Mouse (Mus musculus): ENCODE data around the gene Scp2. TPM values are rescaled to one million over a fixed set of nuclear protein-coding genes. Genes with fewer than 3 reads are reported as not detected.
"Not testable (repeated sequence)": the region's sequence is repeated elsewhere in the genome, so short reads cannot be mapped to it uniquely, and the experiment has no call there.

Gene Scp2
- polyA plus RNA-seq (2015; fragmentation: Nextera tagmentation; extraction: Ambion mirVana): 302 and 311 TPM in 2 replicates

DNA sequence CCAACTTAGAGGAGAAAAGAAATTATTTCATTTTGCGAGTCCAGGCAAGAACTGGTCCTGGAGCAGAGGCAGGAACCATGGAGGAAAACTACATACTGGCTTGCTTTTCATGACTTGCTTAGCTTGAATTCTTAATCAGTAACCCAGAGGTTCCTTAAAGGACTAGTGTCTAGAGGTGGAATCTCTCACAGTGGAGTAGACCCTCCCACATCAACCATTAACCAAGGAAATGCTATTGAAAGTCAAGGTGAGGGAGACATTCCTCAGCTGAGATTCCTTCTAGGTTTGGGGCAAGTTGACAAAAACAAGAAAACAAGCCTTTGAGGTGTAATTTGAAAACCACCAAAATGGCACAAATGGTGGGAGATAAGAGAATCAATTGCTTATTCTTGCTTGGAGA, at the start of gene Scp2:
TSS of gene Scp2 (minus strand) at position 119 of the 400 bp plus-strand sequence.
- Histone ChIP-seq H3K9ac (no peak within 1 kb of the TSS), H3K9me3 (no peaks in the 10 kb centered on the region), H3K4me1 (no peaks in the 10 kb centered on the region), H3K36me3 (no peaks in the 10 kb centered on the region), H3K27me3 (no peaks in the 10 kb centered on the region), H3K4me3 (no peak within 1 kb of the TSS), H3K27ac (no peak within 1 kb of the TSS), H3K4me2 (no peak within 1 kb of the TSS)
- no peak for ATAC-seq (ENCODE audit: borderline replicate concordance, extremely low read depth, low FRiP score, low TSS enrichment)
- 85% methylated on average over 1 of the region's 1 CpGs for WGBS

DNA sequence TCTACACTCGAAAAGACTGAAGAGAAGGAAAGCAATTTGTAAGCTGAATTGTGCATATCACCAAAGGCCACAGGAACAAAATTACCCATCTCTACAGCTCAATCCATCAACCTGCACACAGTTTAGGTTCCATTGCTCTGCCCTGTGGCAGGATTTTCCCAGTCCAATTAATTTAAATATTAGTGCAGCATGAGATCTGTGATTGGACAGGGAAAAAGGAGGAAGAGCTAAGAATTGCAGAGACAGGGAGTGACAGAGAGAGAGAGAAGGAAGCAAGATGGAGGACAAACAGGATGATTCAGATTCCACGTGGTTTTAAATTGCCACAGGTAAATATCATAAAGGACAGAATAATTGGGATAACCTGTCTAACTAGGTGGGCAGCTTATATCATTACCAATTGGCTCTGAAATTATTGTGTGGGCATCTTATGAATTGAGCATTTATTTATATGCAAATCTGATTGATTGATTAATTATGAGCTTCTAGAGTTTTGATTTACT, 48.1 kb upstream of the Scp2 start:
- Histone ChIP-seq H3K27ac (no peak overlapping the region), H3K4me2 (no peak overlapping the region), H3K4me3 (no peak overlapping the region), H3K9me3 (no peaks in the 10 kb centered on the region), H3K27me3 (no peaks in the 10 kb centered on the region), H3K36me3 (no peaks in the 10 kb centered on the region), H3K9ac (no peak overlapping the region), H3K4me1 (0 out of 2 replicates have a peak, but pooled peaks cover 2% of the 10 kb centered on the region)
- no peak for ATAC-seq (ENCODE audit: borderline replicate concordance, extremely low read depth, low FRiP score, low TSS enrichment)
- WGBS: 66% methylated on average over 2 of the region's 2 CpGs

DNA sequence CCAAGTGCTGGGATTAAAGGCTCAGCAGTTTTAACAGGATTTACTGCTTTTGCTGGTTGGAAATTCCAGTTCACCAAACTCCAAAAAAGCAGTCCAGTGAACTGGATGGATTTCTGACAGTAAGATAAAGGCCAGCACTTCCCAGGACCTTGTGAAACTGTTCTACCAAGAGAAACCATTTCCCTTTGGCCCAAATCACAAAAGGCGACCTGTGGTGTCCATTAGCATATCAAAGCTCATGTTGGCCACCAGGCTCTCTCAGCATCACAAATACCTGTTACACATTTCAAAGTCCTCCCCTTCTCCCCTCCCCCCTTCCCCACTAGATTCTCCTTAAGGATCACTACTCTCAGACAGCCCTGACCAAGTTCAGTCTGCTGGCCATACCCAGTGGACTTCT, 37.5 kb upstream of the Scp2 start:
- H3K9ac ChIP-seq: no peak overlapping the region
- H3K27ac ChIP-seq: no peak overlapping the region
- no peak overlapping the region for H3K4me2 ChIP-seq
- no peaks in the 10 kb centered on the region for H3K4me1 ChIP-seq
- H3K36me3 ChIP-seq: 0 out of 2 replicates have a peak, but pooled peaks cover 3% of the 10 kb centered on the region
- no peaks in the 10 kb centered on the region for H3K27me3 ChIP-seq
- ATAC-seq (ENCODE audit: borderline replicate concordance, extremely low read depth, low FRiP score, low TSS enrichment): no peak
- 64% methylated on average over 1 of the region's 1 CpGs for WGBS
- no peak overlapping the region for H3K4me3 ChIP-seq
- H3K9me3 ChIP-seq: no peaks in the 10 kb centered on the region

DNA sequence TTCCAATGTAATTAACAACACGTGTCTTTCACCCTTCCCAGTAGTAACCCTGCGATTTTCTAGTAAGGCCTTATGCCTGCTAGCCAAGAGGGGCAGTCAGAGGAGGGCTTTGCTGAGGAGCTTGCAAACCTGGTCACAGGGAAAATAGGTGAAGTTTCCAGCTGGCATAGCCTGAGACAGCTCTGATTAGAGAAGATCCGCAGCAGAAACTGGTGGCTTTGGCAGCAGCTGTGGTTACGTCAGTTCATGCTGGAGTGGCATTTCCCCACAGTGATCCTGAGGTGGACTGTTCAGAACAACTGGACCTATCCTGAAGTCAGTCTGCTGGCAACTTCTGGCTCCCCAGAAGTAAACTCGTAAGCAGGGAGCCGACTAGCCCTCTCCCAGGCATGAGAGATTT, 23.3 kb upstream of the Scp2 start:
- 68% methylated on average over 6 of the region's 6 CpGs for WGBS
- H3K9ac ChIP-seq: no peak overlapping the region
- H3K4me3 ChIP-seq: no peak overlapping the region
- H3K36me3 ChIP-seq: peaks cover 7% of the 10 kb centered on the region; the same call in 1 of the 2 replicates
- H3K4me2 ChIP-seq: no peak overlapping the region
- H3K4me1 ChIP-seq: 0 out of 2 replicates have a peak, but pooled peaks cover 3% of the 10 kb centered on the region
- ATAC-seq (ENCODE audit: borderline replicate concordance, extremely low read depth, low FRiP score, low TSS enrichment): no peak
- no peaks in the 10 kb centered on the region for H3K27me3 ChIP-seq
- no peaks in the 10 kb centered on the region for H3K9me3 ChIP-seq
- no peak overlapping the region for H3K27ac ChIP-seq

DNA sequence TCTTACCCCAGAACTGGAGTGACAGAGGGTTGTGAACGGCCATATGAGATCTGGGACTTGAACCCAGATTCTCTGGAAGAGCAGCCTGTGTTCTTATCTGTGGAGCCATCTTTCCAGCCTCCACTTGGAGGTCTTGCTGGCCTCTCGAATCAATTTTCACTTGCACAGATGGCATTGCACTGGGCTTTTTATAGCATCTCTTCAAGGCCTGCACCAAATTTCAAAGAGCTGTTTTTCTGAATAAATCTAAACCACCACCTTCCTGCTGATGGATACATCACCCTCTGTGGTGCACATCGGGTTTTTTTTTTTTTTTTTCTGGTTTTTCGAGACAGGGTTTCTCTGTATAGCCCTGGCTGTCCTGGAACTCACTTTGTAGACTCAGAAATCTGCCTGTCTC, 22.1 kb upstream of the Scp2 start:
- H3K36me3 ChIP-seq: peaks cover 7% of the 10 kb centered on the region; the same call in 1 of the 2 replicates
- no peak overlapping the region for H3K27ac ChIP-seq
- WGBS: 73% methylated on average over 4 of the region's 4 CpGs
- no peak for ATAC-seq (ENCODE audit: borderline replicate concordance, extremely low read depth, low FRiP score, low TSS enrichment)
- no peak overlapping the region for H3K4me3 ChIP-seq
- H3K9me3 ChIP-seq: no peaks in the 10 kb centered on the region
- no peak overlapping the region for H3K4me2 ChIP-seq
- H3K27me3 ChIP-seq: no peaks in the 10 kb centered on the region
- H3K4me1 ChIP-seq: 0 out of 2 replicates have a peak, but pooled peaks cover 3% of the 10 kb centered on the region
- no peak overlapping the region for H3K9ac ChIP-seq

DNA sequence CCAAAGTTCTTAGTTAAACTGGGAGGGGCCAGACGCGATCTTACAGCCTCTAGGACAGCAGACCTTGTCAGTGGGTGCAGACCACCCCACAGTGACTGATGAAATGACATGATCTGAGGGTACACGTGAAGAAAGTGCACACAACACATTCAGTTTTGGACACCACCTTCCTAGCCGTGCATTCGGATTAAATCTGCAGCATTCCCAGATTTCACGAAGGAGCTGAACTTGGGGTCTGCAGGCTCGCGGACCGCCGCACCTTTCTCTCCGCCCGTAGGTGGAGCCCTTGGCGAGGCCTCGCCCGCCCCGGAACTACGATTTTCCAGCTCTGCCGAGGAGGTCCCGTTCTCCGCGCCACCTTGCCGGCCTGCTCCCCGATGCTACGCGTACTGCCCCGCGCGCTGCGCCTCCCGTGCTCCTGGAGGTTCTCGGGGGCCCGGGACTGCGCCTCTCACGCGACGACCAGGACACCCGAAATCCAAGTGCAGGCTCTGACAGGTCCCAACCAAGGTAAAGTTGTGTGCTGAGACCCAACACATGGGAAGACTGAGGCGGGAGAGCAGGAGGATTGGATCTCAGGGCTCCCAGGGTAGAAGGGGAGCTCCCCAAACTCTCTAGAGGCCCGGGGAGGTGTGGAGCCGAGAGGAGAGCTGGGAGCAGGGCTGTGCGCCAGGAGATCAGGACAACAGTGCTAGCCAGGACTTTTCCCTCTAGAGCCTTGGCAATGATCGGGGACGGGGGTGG, 20.5 kb upstream of the Scp2 start, which contains the start of gene Echdc2:
TSS of gene Echdc2 (plus strand) at position 286 of the 744 bp plus-strand sequence.
- WGBS: under 1% methylated on average over 43 of the region's 43 CpGs
- Histone ChIP-seq H3K36me3 (no peaks in the 10 kb centered on the region), H3K4me1 (0 out of 2 replicates have a peak, but pooled peaks cover 3% of the 10 kb centered on the region), H3K9me3 (no peaks in the 10 kb centered on the region), H3K4me2 (peak within 1 kb of the TSS; percentile 94), H3K27ac (no peak within 1 kb of the TSS), H3K4me3 (peak within 1 kb of the TSS; percentile 64), H3K9ac (peak within 1 kb of the TSS; percentile 65), H3K27me3 (no peaks in the 10 kb centered on the region)
- ATAC-seq (ENCODE audit: borderline replicate concordance, extremely low read depth, low FRiP score, low TSS enrichment): peak; percentile 56; the same call in 1 of the 2 replicates

DNA sequence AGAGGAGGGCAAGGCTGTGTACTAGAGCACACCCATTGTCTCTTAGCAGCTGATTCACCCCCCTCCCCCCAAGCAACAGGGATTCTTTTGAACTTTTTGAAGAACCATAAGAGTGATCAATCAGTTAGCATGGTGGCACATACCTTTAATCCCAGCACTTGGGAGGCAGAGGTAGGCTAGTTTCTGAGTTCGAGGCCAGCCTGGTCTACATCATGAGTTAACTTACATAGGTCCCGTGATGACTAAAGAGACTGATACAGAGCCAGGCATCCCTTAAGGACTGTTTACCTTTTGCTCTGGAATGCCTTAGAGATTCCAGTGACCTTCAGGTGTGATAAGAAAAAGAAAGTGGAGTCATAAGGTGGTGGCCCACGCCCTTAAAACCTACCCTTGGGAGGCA, 18.5 kb upstream of the Scp2 start:
- Histone ChIP-seq H3K9me3 (no peaks in the 10 kb centered on the region), H3K4me2 (no peak overlapping the region), H3K4me1 (0 out of 2 replicates have a peak, but pooled peaks cover 3% of the 10 kb centered on the region), H3K27ac (no peak overlapping the region), H3K4me3 (no peak overlapping the region), H3K9ac (no peak overlapping the region), H3K27me3 (no peaks in the 10 kb centered on the region), H3K36me3 (no peaks in the 10 kb centered on the region)
- 70% methylated on average over 3 of the region's 3 CpGs for WGBS
- no peak for ATAC-seq (ENCODE audit: borderline replicate concordance, extremely low read depth, low FRiP score, low TSS enrichment)

DNA sequence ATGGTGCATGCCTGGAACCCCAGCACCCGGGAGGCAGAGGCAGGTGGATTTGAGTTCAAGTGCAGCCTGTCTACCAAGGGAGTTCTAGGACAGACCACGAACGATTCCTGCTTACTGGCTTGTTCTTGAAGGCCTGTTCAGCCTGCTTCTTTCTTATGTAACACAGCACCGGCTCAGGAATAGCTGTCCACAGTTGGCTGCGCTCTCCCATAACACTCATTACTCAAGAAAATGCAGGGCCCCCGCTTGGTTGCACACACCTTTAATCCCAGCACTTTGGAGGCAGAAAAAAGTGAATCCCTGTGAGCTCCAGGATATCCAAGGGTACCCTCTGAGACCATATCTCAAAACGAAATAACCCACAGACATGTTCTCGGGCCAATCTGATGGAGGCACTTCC, 17.1 kb upstream of the Scp2 start:
- Histone ChIP-seq H3K27me3 (no peaks in the 10 kb centered on the region), H3K4me1 (0 out of 2 replicates have a peak, but pooled peaks cover 3% of the 10 kb centered on the region), H3K36me3 (no peaks in the 10 kb centered on the region), H3K9ac (no peak overlapping the region), H3K4me2 (no peak overlapping the region), H3K9me3 (no peaks in the 10 kb centered on the region), H3K27ac (no peak overlapping the region), H3K4me3 (no peak overlapping the region)
- ATAC-seq (ENCODE audit: borderline replicate concordance, extremely low read depth, low FRiP score, low TSS enrichment): no peak
- 89% methylated on average over 8 of the region's 8 CpGs for WGBS

DNA sequence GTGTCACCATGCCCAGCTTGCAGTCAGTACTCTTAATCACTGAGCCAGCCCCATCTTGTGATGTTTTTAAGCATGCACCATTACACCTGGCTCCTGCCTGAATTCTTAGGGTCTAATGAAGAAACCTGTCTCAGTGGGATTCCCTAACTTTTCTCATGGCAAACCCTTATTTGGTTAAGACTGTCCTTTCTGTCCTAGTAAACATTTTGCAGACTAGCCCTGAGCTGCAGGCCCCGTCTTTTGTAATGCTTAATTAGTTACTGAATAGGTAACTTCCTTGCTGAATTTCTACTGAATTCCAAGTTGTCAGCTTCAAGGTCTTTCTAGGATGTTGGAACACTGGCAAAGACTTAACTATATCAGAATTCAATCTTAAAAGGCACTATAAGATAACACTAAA, 10.3 kb upstream of the Scp2 start:
- H3K9ac ChIP-seq; H3K4me2 ChIP-seq; H3K27ac ChIP-seq; H3K4me1 ChIP-seq; H3K9me3 ChIP-seq; H3K4me3 ChIP-seq; H3K27me3 ChIP-seq; H3K36me3 ChIP-seq; ATAC-seq (ENCODE audit: borderline replicate concordance, extremely low read depth, low FRiP score, low TSS enrichment): not testable (repeated sequence)
- WGBS: 87% methylated on average over 1 of the region's 1 CpGs

DNA sequence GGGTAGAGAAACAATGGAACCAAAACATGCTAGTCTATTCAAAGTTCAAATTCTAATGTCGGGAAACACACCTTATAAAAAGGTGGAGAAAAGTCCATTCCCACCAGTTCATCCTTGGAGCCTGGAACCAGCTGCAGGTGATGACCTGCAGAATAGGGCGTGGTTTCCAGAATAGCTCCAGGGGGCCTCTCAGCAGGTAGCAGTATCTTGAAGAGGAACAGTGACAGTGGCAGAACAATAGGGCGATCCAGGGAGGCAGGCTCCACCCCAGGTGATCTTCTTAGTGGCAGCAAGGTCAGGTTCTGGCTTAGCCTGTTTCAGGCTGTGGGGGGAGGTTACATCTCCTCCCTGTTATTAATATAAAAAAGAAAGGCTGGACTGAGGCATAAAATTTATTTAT, 756 bp upstream of the Scp2 start:
- H3K27me3 ChIP-seq; H3K9me3 ChIP-seq; H3K36me3 ChIP-seq; H3K4me2 ChIP-seq; ATAC-seq (ENCODE audit: borderline replicate concordance, extremely low read depth, low FRiP score, low TSS enrichment); H3K4me3 ChIP-seq; H3K9ac ChIP-seq; H3K27ac ChIP-seq; H3K4me1 ChIP-seq: not testable (repeated sequence)
- 47% methylated on average over 3 of the region's 3 CpGs for WGBS

DNA sequence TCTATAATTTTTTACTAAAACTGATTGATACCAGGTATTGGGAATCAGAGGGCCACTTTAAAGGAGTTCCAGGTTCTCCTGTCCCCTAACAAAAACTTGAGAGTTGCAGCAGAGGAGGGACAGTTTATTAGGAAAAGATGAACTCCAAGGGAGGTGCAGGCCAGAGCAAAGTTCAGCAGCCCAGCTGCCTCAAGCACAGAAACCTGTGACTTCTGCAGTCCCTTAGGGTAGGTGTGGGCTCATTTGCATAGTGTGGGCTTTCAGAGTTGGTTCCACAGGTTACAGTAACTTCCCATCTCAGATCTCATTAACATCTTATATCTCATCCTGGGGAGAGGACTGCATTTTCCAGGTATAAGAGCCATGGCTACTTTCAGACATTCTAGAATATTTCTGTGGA, 1.0 kb downstream of the Scp2 start:
- no peak overlapping the region for H3K4me2 ChIP-seq
- H3K4me1 ChIP-seq: no peaks in the 10 kb centered on the region
- H3K9ac ChIP-seq: no peak overlapping the region
- H3K27ac ChIP-seq: no peak overlapping the region
- no peaks in the 10 kb centered on the region for H3K27me3 ChIP-seq
- no peak overlapping the region for H3K4me3 ChIP-seq
- no peak for ATAC-seq (ENCODE audit: borderline replicate concordance, extremely low read depth, low FRiP score, low TSS enrichment)
- no peaks in the 10 kb centered on the region for H3K9me3 ChIP-seq
- H3K36me3 ChIP-seq: no peaks in the 10 kb centered on the region

DNA sequence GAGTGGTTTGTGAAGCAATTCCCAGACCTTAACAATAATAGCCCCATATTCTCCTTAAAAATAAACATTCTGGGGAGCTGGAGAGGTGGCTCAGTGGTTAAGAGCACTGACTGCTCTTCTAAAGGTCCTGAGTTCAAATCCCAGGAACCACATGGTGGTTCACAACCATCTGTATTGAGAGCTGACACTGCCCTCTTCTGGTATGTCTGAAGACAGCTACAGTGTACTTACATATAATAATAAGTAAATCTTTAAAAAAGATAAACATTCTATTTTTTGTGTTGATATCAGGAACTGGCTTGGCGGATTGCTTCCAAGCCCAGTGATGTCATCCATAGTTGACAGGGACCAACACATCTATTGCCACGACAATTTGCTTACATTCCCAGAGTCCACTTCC, 1.6 kb downstream of the Scp2 start:
- 66% methylated on average over 2 of the region's 2 CpGs for WGBS
- not testable (repeated sequence) for H3K4me1 ChIP-seq; H3K27ac ChIP-seq; H3K4me3 ChIP-seq; H3K4me2 ChIP-seq; H3K9ac ChIP-seq; H3K27me3 ChIP-seq; H3K9me3 ChIP-seq; ATAC-seq (ENCODE audit: borderline replicate concordance, extremely low read depth, low FRiP score, low TSS enrichment); H3K36me3 ChIP-seq

All from lung, embryonic 15.5 days (tissue).